Mouse (Mus musculus): Measurements from ENCODE around the gene Cr2. TPM values are rescaled to one million over a fixed set of nuclear protein-coding genes. Genes with fewer than 3 reads are reported as not detected.
A peak's percentile ranks its signal among the peaks of the same experiment; 100 is the strongest.
"Not testable (repeated sequence)": the region's sequence is repeated elsewhere in the genome, so short reads cannot be mapped to it uniquely, and the experiment has no call there.

Gene Cr2
- 0.31 and 0.64 TPM in 2 replicates for polyA plus RNA-seq (2014; fragmentation: Nextera tagmentation; extraction: Ambion mirVana)

- no peaks in the 10 kb centered on the region for H3K36me3 ChIP-seq (ENCODE audit: control insufficient read depth, insufficient read depth, low read length)
- peak; percentile 89 for DNase-seq
- no peaks in the 10 kb centered on the region for H3K9me3 ChIP-seq (ENCODE audit: control insufficient read depth, low read length)
- peak within 1 kb of the TSS; percentile 22 for H3K4me3 ChIP-seq (replicated peaks; ENCODE audit: low read depth, low read length)
- no peaks in the 10 kb centered on the region for H3K27me3 ChIP-seq (ENCODE audit: control insufficient read depth, insufficient read depth, low read length)
- peak within 1 kb of the TSS; percentile 55 for H3K4me2 ChIP-seq (ENCODE audit: low read length)
- H3K4me1 ChIP-seq (ENCODE audit: control insufficient read depth, insufficient read depth, low read length) = 0 out of 2 replicates have a peak, but pooled peaks cover 4% of the 10 kb centered on the region
- ATAC-seq (ENCODE audit: low FRiP score, low TSS enrichment) = peak; percentile 96
- H3K27ac ChIP-seq (replicated peaks; ENCODE audit: low read depth, low read length) = no peak within 1 kb of the TSS
- H3K9ac ChIP-seq (replicated peaks; ENCODE audit: low read length) = peak within 1 kb of the TSS; percentile 39
- 8% methylated on average over 20 of the region's 20 CpGs for WGBS
These were observed at the start of gene Cr2 for GRCm38 (mm10) chr1:195175980-195176931. Cr2 (minus strand) TSS chr1:195176716.

DNA sequence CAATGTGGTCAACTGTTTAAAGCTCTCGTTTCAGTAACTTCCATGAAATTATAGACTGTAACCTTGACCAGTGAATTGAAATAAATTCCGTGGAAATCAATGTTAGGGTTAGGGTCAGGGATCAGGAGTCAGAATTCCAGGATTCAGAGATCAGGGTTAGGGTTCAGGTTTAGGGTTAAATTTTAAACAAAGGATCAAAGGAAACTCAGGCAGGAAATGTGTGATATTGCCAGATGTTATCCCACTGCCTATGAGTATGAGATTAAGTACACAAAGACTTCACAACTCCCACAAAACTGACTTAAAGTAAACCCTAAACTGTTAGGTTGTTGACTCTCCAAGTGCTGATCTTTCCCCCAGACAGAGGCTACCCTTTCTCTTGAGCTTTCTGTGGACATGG lies 45.3 kb upstream of the Cr2 start:
- DNase-seq (no peak), ATAC-seq (ENCODE audit: low FRiP score, low TSS enrichment) (no peak)
- no peak overlapping the region for H3K4me2 ChIP-seq (ENCODE audit: low read length)
- 45% methylated on average over 2 of the region's 2 CpGs for WGBS
- H3K36me3 ChIP-seq (ENCODE audit: control insufficient read depth, insufficient read depth, low read length) = no peaks in the 10 kb centered on the region
- no peaks in the 10 kb centered on the region for H3K9me3 ChIP-seq (ENCODE audit: control insufficient read depth, low read length)
- no peaks in the 10 kb centered on the region for H3K4me1 ChIP-seq (ENCODE audit: control insufficient read depth, insufficient read depth, low read length)
- no peak overlapping the region for H3K27ac ChIP-seq (replicated peaks; ENCODE audit: low read depth, low read length)
- H3K27me3 ChIP-seq (ENCODE audit: control insufficient read depth, insufficient read depth, low read length) = no peaks in the 10 kb centered on the region
- H3K9ac ChIP-seq (replicated peaks; ENCODE audit: low read length) = no peak overlapping the region
- no peak overlapping the region for H3K4me3 ChIP-seq (replicated peaks; ENCODE audit: low read depth, low read length)

GRCm38 (mm10) chr1:195212851-195213250 lies 36.3 kb upstream of the Cr2 start:
- not testable (repeated sequence) for H3K4me1 ChIP-seq (ENCODE audit: control insufficient read depth, insufficient read depth, low read length); H3K4me2 ChIP-seq (ENCODE audit: low read length); H3K9ac ChIP-seq (replicated peaks; ENCODE audit: low read length); H3K27me3 ChIP-seq (ENCODE audit: control insufficient read depth, insufficient read depth, low read length); ATAC-seq (ENCODE audit: low FRiP score, low TSS enrichment); H3K27ac ChIP-seq (replicated peaks; ENCODE audit: low read depth, low read length); H3K4me3 ChIP-seq (replicated peaks; ENCODE audit: low read depth, low read length); H3K9me3 ChIP-seq (ENCODE audit: control insufficient read depth, low read length); DNase-seq; H3K36me3 ChIP-seq (ENCODE audit: control insufficient read depth, insufficient read depth, low read length)
- 69% methylated on average over 19 of the region's 19 CpGs for WGBS

DNA sequence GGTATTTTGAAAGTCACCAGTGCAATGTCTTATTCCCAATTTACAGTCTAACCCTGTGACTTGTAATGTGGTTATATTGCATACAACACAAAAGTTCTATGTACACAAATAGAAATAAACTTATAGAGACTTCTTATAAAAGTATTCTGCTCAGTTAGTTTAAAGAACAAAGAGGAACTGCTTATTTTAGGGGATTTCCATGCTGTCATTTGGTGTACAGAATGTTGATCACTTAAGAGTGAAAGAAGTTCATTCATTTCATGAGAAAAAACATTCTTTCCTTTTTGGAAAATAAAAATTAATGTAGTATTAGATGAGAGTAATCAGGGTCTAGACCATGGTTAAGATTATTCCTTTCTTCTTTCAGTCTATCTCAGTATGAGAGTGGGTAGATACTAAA lies 8.2 kb upstream of the Cr2 start:
- Histone ChIP-seq H3K9me3 (ENCODE audit: control insufficient read depth, low read length) (no peaks in the 10 kb centered on the region), H3K27ac (replicated peaks; ENCODE audit: low read depth, low read length) (no peak overlapping the region), H3K9ac (replicated peaks; ENCODE audit: low read length) (no peak overlapping the region), H3K36me3 (ENCODE audit: control insufficient read depth, insufficient read depth, low read length) (no peaks in the 10 kb centered on the region), H3K27me3 (ENCODE audit: control insufficient read depth, insufficient read depth, low read length) (no peaks in the 10 kb centered on the region), H3K4me3 (replicated peaks; ENCODE audit: low read depth, low read length) (no peak overlapping the region), H3K4me1 (ENCODE audit: control insufficient read depth, insufficient read depth, low read length) (no peaks in the 10 kb centered on the region), H3K4me2 (ENCODE audit: low read length) (no peak overlapping the region)
- DNase-seq = no peak
- no peak for ATAC-seq (ENCODE audit: low FRiP score, low TSS enrichment)

DNA sequence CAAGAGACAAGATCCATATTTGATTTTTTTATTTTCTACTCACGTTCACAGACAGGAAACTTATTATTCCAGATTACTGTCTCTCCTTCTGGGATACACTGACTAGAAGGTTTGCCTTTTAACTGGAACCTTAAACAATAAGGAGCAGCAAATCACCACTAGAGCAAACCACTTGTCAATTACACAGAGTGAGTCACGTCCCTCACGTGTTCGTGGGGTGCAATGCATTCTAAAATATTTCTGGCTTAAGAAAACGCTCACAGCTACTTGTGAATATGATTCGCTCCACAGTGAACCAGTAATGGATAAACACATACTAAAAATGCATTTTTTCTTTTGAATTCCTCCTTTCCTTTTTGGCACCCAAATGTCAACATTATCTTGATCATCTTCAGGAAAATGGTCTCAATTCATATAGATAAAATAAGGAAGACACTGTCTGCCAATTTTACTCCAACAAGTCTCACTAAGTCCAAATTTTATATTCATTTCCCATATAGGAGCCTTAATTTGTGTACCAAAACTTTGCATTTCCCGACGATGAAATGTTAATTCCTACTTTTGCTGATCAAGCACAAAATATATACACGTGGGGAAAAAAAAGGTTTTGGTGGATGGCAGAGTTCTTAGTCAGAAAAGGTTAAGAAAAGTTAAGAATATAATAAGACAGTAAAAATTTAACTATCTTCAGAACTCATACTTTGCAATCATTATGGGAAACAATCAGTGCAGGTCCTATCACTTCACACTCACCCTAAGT lies 11.3 kb downstream of the Cr2 start:
- H3K4me2 ChIP-seq (ENCODE audit: low read length) = no peak overlapping the region
- DNase-seq = no peak
- H3K27me3 ChIP-seq (ENCODE audit: control insufficient read depth, insufficient read depth, low read length) = no peaks in the 10 kb centered on the region
- H3K9me3 ChIP-seq (ENCODE audit: control insufficient read depth, low read length) = no peaks in the 10 kb centered on the region
- H3K9ac ChIP-seq (replicated peaks; ENCODE audit: low read length) = no peak overlapping the region
- H3K27ac ChIP-seq (replicated peaks; ENCODE audit: low read depth, low read length) = no peak overlapping the region
- H3K4me3 ChIP-seq (replicated peaks; ENCODE audit: low read depth, low read length) = no peak overlapping the region
- no peaks in the 10 kb centered on the region for H3K4me1 ChIP-seq (ENCODE audit: control insufficient read depth, insufficient read depth, low read length)
- no peaks in the 10 kb centered on the region for H3K36me3 ChIP-seq (ENCODE audit: control insufficient read depth, insufficient read depth, low read length)
- 87% methylated on average over 9 of the region's 9 CpGs for WGBS
- no peak for ATAC-seq (ENCODE audit: low FRiP score, low TSS enrichment)

DNA sequence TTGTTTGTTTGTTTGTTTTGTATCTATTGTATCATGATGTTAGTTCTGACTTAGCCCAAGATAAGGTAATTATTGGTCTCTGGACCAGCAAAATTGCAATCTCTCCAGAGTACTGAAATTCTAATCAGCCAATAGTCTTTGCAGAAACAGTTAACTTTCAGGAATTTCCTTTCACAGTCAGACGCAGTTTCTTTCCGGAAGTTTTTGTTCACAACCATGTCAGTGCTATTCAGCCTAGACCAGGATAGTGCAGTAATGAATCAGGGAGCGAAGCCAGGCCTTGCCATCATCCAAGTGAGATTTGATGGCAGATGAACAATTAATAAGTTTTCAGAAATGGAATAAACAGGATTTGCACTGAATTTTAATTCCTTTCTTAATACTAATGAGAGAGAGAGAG lies 44.4 kb downstream of the Cr2 start:
- H3K4me1 ChIP-seq (ENCODE audit: control insufficient read depth, insufficient read depth, low read length) = 0 out of 2 replicates have a peak, but pooled peaks cover 7% of the 10 kb centered on the region
- no peaks in the 10 kb centered on the region for H3K9me3 ChIP-seq (ENCODE audit: control insufficient read depth, low read length)
- ATAC-seq (ENCODE audit: low FRiP score, low TSS enrichment) (no peak), DNase-seq (peak; percentile 11)
- no peaks in the 10 kb centered on the region for H3K27me3 ChIP-seq (ENCODE audit: control insufficient read depth, insufficient read depth, low read length)
- no peak overlapping the region for H3K27ac ChIP-seq (replicated peaks; ENCODE audit: low read depth, low read length)
- H3K9ac ChIP-seq (replicated peaks; ENCODE audit: low read length) = peak overlapping the region; percentile 75; the same call in 1 of the 2 replicates
- H3K36me3 ChIP-seq (ENCODE audit: control insufficient read depth, insufficient read depth, low read length) = no peaks in the 10 kb centered on the region
- H3K4me2 ChIP-seq (ENCODE audit: low read length) = peak overlapping the region; percentile 63
- H3K4me3 ChIP-seq (replicated peaks; ENCODE audit: low read depth, low read length) = peak overlapping the region; percentile 65
- WGBS = 64% methylated on average over 3 of the region's 3 CpGs

DNA sequence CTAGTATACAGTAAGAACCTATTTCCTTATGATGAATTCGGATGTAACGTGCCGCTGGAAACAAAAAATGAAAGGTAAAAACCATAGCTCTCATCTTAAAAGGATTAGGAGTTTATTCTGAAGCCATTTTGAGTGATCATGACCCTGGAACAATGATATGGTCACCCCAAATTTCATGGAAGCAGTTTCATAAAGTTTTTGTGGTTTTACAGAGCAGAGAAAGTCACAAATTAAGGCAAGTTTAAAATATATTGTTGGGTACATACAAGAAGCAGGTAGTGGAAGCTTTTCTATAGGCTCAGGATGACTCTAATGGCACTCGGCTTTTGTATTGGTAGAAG lies 44.9 kb downstream of the Cr2 start:
- peak overlapping the region; percentile 88 for H3K27ac ChIP-seq (replicated peaks; ENCODE audit: low read depth, low read length)
- WGBS = 25% methylated on average over 4 of the region's 4 CpGs
- ATAC-seq (ENCODE audit: low FRiP score, low TSS enrichment) = no peak
- H3K9ac ChIP-seq (replicated peaks; ENCODE audit: low read length) = peak overlapping the region; percentile 75
- 0 out of 2 replicates have a peak, but pooled peaks cover 7% of the 10 kb centered on the region for H3K4me1 ChIP-seq (ENCODE audit: control insufficient read depth, insufficient read depth, low read length)
- no peaks in the 10 kb centered on the region for H3K9me3 ChIP-seq (ENCODE audit: control insufficient read depth, low read length)
- DNase-seq = no peak
- H3K27me3 ChIP-seq (ENCODE audit: control insufficient read depth, insufficient read depth, low read length) = no peaks in the 10 kb centered on the region
- H3K4me3 ChIP-seq (replicated peaks; ENCODE audit: low read depth, low read length) = peak overlapping the region; percentile 65
- H3K4me2 ChIP-seq (ENCODE audit: low read length) = peak overlapping the region; percentile 63
- no peaks in the 10 kb centered on the region for H3K36me3 ChIP-seq (ENCODE audit: control insufficient read depth, insufficient read depth, low read length)

DNA sequence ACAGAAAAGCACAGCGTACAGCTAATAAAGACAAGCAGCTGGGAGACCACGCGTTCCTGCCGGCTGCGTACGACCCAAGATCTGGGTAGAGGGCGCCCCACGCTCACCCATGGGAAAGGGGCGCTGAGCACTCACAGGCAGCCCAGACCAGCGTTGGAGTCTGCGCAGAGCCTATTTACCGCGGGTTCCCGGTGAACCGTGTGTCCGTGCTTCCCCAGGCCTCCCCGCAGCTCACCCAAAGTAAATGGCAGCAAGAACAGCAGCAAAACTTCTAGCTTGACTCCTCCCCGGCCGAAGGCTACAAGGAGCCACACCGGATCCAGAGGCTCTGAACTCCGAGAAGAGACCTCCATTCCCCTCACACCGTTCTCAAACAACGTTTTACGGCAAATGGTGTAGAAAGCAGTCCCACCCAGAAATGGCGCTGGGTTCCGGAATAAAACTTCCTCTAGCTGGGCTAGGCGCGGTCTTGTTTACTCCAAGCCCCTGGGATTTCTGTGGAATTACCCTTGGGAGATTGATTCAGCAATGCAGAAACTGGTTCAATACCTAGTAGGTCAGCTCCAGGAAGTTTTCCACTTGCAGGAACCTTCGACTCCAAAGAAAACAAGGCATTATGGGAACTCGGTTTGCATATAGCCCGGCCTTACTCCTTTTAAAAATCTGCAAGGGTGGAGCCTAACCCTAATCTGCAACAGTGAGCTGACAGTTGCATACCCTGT lies 45.4 kb downstream of the Cr2 start, which contains the start of gene Cr1l:
TSS of gene Cr1l (minus strand) at position 634 of the 722 bp plus-strand sequence.
- WGBS = under 1% methylated on average over 31 of the region's 31 CpGs
- no peaks in the 10 kb centered on the region for H3K36me3 ChIP-seq (ENCODE audit: control insufficient read depth, insufficient read depth, low read length)
- peak within 1 kb of the TSS; percentile 75 for H3K9ac ChIP-seq (replicated peaks; ENCODE audit: low read length)
- H3K4me3 ChIP-seq (replicated peaks; ENCODE audit: low read depth, low read length) = peak within 1 kb of the TSS; percentile 65
- H3K27me3 ChIP-seq (ENCODE audit: control insufficient read depth, insufficient read depth, low read length) = no peaks in the 10 kb centered on the region
- DNase-seq (peak; percentile 94), ATAC-seq (ENCODE audit: low FRiP score, low TSS enrichment) (peak; percentile 96)
- H3K9me3 ChIP-seq (ENCODE audit: control insufficient read depth, low read length) = no peaks in the 10 kb centered on the region
- H3K27ac ChIP-seq (replicated peaks; ENCODE audit: low read depth, low read length) = peak within 1 kb of the TSS; percentile 88
- H3K4me1 ChIP-seq (ENCODE audit: control insufficient read depth, insufficient read depth, low read length) = 0 out of 2 replicates have a peak, but pooled peaks cover 7% of the 10 kb centered on the region
- H3K4me2 ChIP-seq (ENCODE audit: low read length) = peak within 1 kb of the TSS; percentile 63

Measured in midbrain, embryonic 14.5 days (tissue).